Mouse (Mus musculus) CH12.LX (cell line): Measurements from ENCODE around the gene Zcwpw1. TPM values are rescaled to one million over a fixed set of nuclear protein-coding genes. Genes with fewer than 3 reads are reported as not detected.
A peak's percentile ranks its signal among the peaks of the same experiment; 100 is the strongest.

Experiments used
- DNase-seq: peaks from one replicate; pipeline ENCODE4 v3.0.0-alpha.2; 2013; ENCODE audit errors: extremely low read depth
- H3K27ac ChIP-seq: 2 replicates; pipeline ENCODE4 v1.5.1; 2012; ENCODE audit warnings: low read depth, mild to moderate bottlenecking, control low read depth, moderate library complexity; ENCODE audit not compliant: insufficient read depth
- H3K27me3 ChIP-seq: replicated peaks from 2 replicates; pipeline ENCODE3; 2012; ENCODE audit warnings: inconsistent platforms
- H3K36me3 ChIP-seq, 2 experiments: replicated peaks in 1 of 2; 2 replicates each; pipeline versions ENCODE3 to v1.6.1; 2012; ENCODE audit warnings: inconsistent platforms in 1 of 2, low read length in 1 of 2, mild to moderate bottlenecking in 1 of 2, mixed read lengths in 1 of 2, moderate library complexity in 1 of 2; ENCODE audit not compliant: control insufficient read depth in 1 of 2, insufficient read depth in 1 of 2
- H3K4me1 ChIP-seq, 2 experiments: 2 replicates each; pipeline ENCODE4 v1.6.1; 2012; ENCODE audit warnings: inconsistent platforms in 1 of 2, moderate library complexity in 1 of 2; ENCODE audit not compliant: insufficient read depth in 2 of 2, control insufficient read depth in 1 of 2
- H3K4me2 ChIP-seq: 2 replicates; pipeline ENCODE4 v1.6.1; 2012; ENCODE audit warnings: low read depth, mild to moderate bottlenecking, control low read depth; ENCODE audit not compliant: poor library complexity, insufficient read depth, severe bottlenecking
- H3K4me3 ChIP-seq, 3 experiments: fragments of 150-350 bp in 1 of 3; sonication (generic) in 1 of 3; replicated peaks in 1 of 3; 2 replicates each; pipeline versions ENCODE3 to v1.5.1; 2011 to 2012; ENCODE audit warnings: low read depth in 2 of 3, low read length in 2 of 3, mild to moderate bottlenecking in 2 of 3, moderate library complexity in 2 of 3, control low read depth in 1 of 3, improper control_type of control experiment in 1 of 3, inconsistent platforms in 1 of 3, mixed read lengths in 1 of 3; ENCODE audit not compliant: poor library complexity in 1 of 3
- H3K79me2 ChIP-seq: replicated peaks from 2 replicates; pipeline ENCODE4 v1.6.1; 2012; ENCODE audit warnings: mild to moderate bottlenecking, moderate library complexity; ENCODE audit not compliant: control insufficient read depth, poor library complexity, insufficient read depth, severe bottlenecking; ENCODE audit errors: extremely low read depth
- H3K9ac ChIP-seq: 2 replicates; pipeline ENCODE4 v1.6.1; 2012; ENCODE audit warnings: low read depth, mild to moderate bottlenecking, control low read depth, moderate library complexity; ENCODE audit not compliant: insufficient read depth
- H3K9me3 ChIP-seq: replicated peaks from 2 replicates; pipeline ENCODE3; 2012; ENCODE audit warnings: low read length, inconsistent platforms, mixed read lengths
- CHD1 ChIP-seq: IDR thresholded peaks from 2 replicates; pipeline ENCODE4 v1.6.1; 2012; ENCODE audit warnings: low read depth, low read length, improper control_type of control experiment, inconsistent platforms
- CTCF ChIP-seq, 2 experiments: IDR thresholded peaks in 1 of 2; conservative IDR thresholded peaks in 1 of 2; 2 replicates each; pipeline ENCODE4 v1.5.1; 2011 to 2012; ENCODE audit warnings: low read depth in 2 of 2, low read length in 2 of 2, improper control_type of control experiment in 1 of 2, inconsistent platforms in 1 of 2, mild to moderate bottlenecking in 1 of 2, moderate library complexity in 1 of 2
- ELF1 ChIP-seq: IDR thresholded peaks from 2 replicates; pipeline ENCODE4 v1.6.1; 2014; ENCODE audit warnings: low read depth, mild to moderate bottlenecking, inconsistent platforms, low read length, improper control_type of control experiment
- ETS1 ChIP-seq: conservative IDR thresholded peaks from 2 replicates; pipeline ENCODE4 v1.6.1; 2012; ENCODE audit warnings: low read depth, mild to moderate bottlenecking, inconsistent platforms, low read length, improper control_type of control experiment, moderate library complexity
- GABPA ChIP-seq: IDR thresholded peaks from 2 replicates; pipeline ENCODE4 v1.6.1; 2012; ENCODE audit warnings: low read depth, low read length, improper control_type of control experiment, inconsistent platforms; ENCODE audit not compliant: insufficient replicate concordance
- HCFC1 ChIP-seq: IDR thresholded peaks from 2 replicates; pipeline ENCODE4 v1.6.1; 2012; ENCODE audit warnings: low read depth, mild to moderate bottlenecking, inconsistent platforms, low read length, improper control_type of control experiment
- JUN ChIP-seq: IDR thresholded peaks from 2 replicates; pipeline ENCODE4 v1.6.1; 2011; ENCODE audit warnings: low read depth, mild to moderate bottlenecking, low read length, improper control_type of control experiment, moderate library complexity; ENCODE audit not compliant: insufficient read depth
- KAT2A ChIP-seq: IDR thresholded peaks from 2 replicates; pipeline ENCODE4 v1.6.1; 2012; ENCODE audit warnings: low read length, improper control_type of control experiment, inconsistent platforms; ENCODE audit not compliant: insufficient replicate concordance
- MAFK ChIP-seq: IDR thresholded peaks from 2 replicates; pipeline ENCODE4 v1.6.1; 2011; ENCODE audit warnings: low read length, improper control_type of control experiment; ENCODE audit not compliant: insufficient replicate concordance
- MYC ChIP-seq: IDR thresholded peaks from 2 replicates; pipeline ENCODE4 v1.6.1; 2011; ENCODE audit warnings: low read depth, mild to moderate bottlenecking, improper control_type of control experiment, low read length
- PAX5 ChIP-seq: IDR thresholded peaks from 2 replicates; pipeline ENCODE4 v1.6.1; 2012; ENCODE audit warnings: low read length, inconsistent platforms, mixed read lengths
- RAD21 ChIP-seq: IDR thresholded peaks from 2 replicates; pipeline ENCODE4 v1.6.1; 2011; ENCODE audit warnings: low read depth, mild to moderate bottlenecking, low read length, improper control_type of control experiment, moderate library complexity
- SIN3A ChIP-seq: IDR thresholded peaks from 2 replicates; pipeline ENCODE4 v1.6.1; 2012; ENCODE audit warnings: low read length, improper control_type of control experiment, inconsistent platforms
- SMC3 ChIP-seq: IDR thresholded peaks from 2 replicates; pipeline ENCODE4 v1.6.1; 2011; ENCODE audit warnings: low read depth, low read length, improper control_type of control experiment
- TCF12 ChIP-seq: IDR thresholded peaks from 2 replicates; pipeline ENCODE4 v1.6.1; 2014; ENCODE audit warnings: low read depth, mild to moderate bottlenecking, inconsistent platforms, low read length, improper control_type of control experiment
- UBTF ChIP-seq: IDR thresholded peaks from 2 replicates; pipeline ENCODE4 v1.6.1; 2012; ENCODE audit warnings: low read depth, mild to moderate bottlenecking, inconsistent platforms, low read length, improper control_type of control experiment, moderate library complexity
- USF2 ChIP-seq: conservative IDR thresholded peaks from 2 replicates; pipeline ENCODE4 v1.6.1; 2011; ENCODE audit warnings: low read depth, low read length, improper control_type of control experiment
- ZNF384 ChIP-seq: IDR thresholded peaks from 2 replicates; pipeline ENCODE4 v1.6.1; 2012; ENCODE audit warnings: low read depth, low read length, improper control_type of control experiment, inconsistent platforms
- dilution Hi-C: fragments of 300-500 bp; cut with MboI; formaldehyde crosslinking; loops from 2 replicates; pipeline ENCODE4 v1.14.3; 2020; ENCODE audit warnings: low sequenced_read_pairs; ENCODE audit not compliant: extremely low pct_unique_long_range_greater_than_20kb, extremely low pct_ligation_motif_present
- in situ Hi-C: fragments of 300-500 bp; cut with MboI; formaldehyde crosslinking; loops from 3 replicates; pipeline ENCODE4 v1.14.3; 2019; ENCODE audit warnings: low sequenced_read_pairs, low pct_ligation_motif_present, low pct_unique_long_range_greater_than_20kb, mixed read lengths
- polyA plus RNA-seq: library from polyadenylated mRNA; unstranded; fragments of >175 nt; gene quantifications from 2 replicates; pipeline ENCODE4 v1.2.1, GENCODE M21; 2012; ENCODE audit warnings: low read depth; ENCODE audit not compliant: insufficient read length
- total RNA-seq, 2 experiments: library from RNA; depleted of rRNA; stranded (reverse); fragments of 300-350 nt in 1 of 2; fragments of >200 nt in 1 of 2; gene quantifications; 2 replicates each; pipeline ENCODE4 v1.2.3; 2012 to 2014

The Zcwpw1 gene
- total and polyA plus RNA-seq, 3 experiments, result 1.3 to 3.0 (median 2.8) TPM

- no peak overlapping the region for H3K4me2 ChIP-seq
- H3K4me1 ChIP-seq, result peaks cover 3 to 4% of the 10 kb centered on the region in 2 experiments; a peak in 1 of 4 replicates
- dilution Hi-C loops, result no loop called here
- peaks cover 0 to 4% of the 10 kb centered on the region in 2 experiments for H3K36me3 ChIP-seq
- H3K27me3 ChIP-seq, result no peaks in the 10 kb centered on the region
- TF ChIP-seq JUN (no peak), CTCF (conservative IDR thresholded peaks at IDR 0.05 in 1 of 2, IDR thresholded peaks at IDR 0.05 in 1 of 2; ENCODE audit: low read depth in 2 of 2, low read length in 2 of 2) (no peak), USF2 (no peak), ZNF384 (no peak), SIN3A (no peak), MYC (no peak), PAX5 (no peak), CHD1 (no peak), TCF12 (no peak), KAT2A (no peak), ETS1 (no peak), MAFK (no peak), HCFC1 (no peak), UBTF (no peak), GABPA (no peak)
- peaks cover 2% of the 10 kb centered on the region for H3K9me3 ChIP-seq
- H3K9ac ChIP-seq, result no peak overlapping the region
- H3K4me3 ChIP-seq, result no peak overlapping the region
- in situ Hi-C loops, result loop anchor here (25.0 kb wide), 1 partner anchor 256 kb away; the partner anchor contains the start of genes Gigyf1 and Pop7
- no peaks in the 10 kb centered on the region for H3K79me2 ChIP-seq
- no peak for DNase-seq
- H3K27ac ChIP-seq, result no peak overlapping the region
Observed at GRCm38 (mm10) chr5:137768475-137768874, 19.1 kb upstream of the Zcwpw1 start.

DNA sequence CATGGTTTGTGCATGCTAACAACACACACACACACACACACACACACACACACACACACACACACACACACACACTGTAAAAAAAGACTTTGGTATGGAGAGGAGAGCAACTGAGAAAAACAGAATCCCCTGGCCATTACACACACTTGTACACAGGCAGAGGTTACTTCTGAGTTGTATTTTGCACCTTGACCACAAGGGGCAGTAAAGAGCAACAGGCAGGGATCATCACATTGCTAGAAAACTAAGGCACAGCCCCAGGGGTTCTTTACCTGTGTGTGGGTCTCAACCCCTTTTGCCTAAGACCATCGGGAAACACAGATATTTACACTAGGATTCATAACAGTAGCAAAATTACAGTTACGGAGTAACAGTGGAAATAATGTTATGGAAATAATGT, 16.9 kb upstream of the Zcwpw1 start:
- dilution Hi-C loops, result no loop called here
- Histone ChIP-seq H3K9ac (no peak overlapping the region), H3K4me3 (no peak overlapping the region), H3K9me3 (peaks cover 2% of the 10 kb centered on the region), H3K27ac (no peak overlapping the region), H3K4me1 (peaks cover 3 to 4% of the 10 kb centered on the region in 2 experiments; a peak in 1 of 4 replicates), H3K36me3 (peaks cover 0 to 2% of the 10 kb centered on the region in 2 experiments), H3K4me2 (no peak overlapping the region), H3K27me3 (no peaks in the 10 kb centered on the region), H3K79me2 (no peaks in the 10 kb centered on the region)
- DNase-seq, result peak; percentile 75
- in situ Hi-C loops, result loop anchor here (25.0 kb wide), 1 partner anchor 258 kb away; the partner anchor contains the start of genes Gigyf1 and Pop7
- TF ChIP-seq SMC3 (peak; percentile 41), SIN3A (no peak), RAD21 (peak; percentile 56), ELF1 (no peak), MAFK (no peak), CTCF (conservative IDR thresholded peaks at IDR 0.05 in 1 of 2, IDR thresholded peaks at IDR 0.05 in 1 of 2; ENCODE audit: low read depth in 2 of 2, low read length in 2 of 2) (peak; percentile 80 to 97)
- TF ChIP-seq, all 38 proteins: peak for 3
